Mouse (Mus musculus) midbrain, embryonic 12.5 days (tissue): ENCODE measurements around the gene Insr. TPM values are rescaled to one million over a fixed set of nuclear protein-coding genes. Genes with fewer than 3 reads are reported as not detected.
"Not testable (repeated sequence)": the region's sequence is repeated elsewhere in the genome, so short reads cannot be mapped to it uniquely, and the experiment has no call there.

ENCODE experiments used
- ATAC-seq: fragments of 200-750 bp; cut with Nextera tagmentation; 2 replicates; pipeline ENCODE4 v1.8.0; 2017; ENCODE audit warnings: low read depth, moderate TSS enrichment, moderate library complexity; ENCODE audit not compliant: low FRiP score
- H3K27ac ChIP-seq: fragments of 300-500 bp; sonication (generic); replicated peaks from 2 replicates; pipeline ENCODE4 v1.5.1; 2016; ENCODE audit warnings: mild to moderate bottlenecking
- H3K27me3 ChIP-seq: fragments of 300-500 bp; sonication (generic); 2 replicates; pipeline ENCODE4 v1.6.1; 2016; ENCODE audit warnings: mild to moderate bottlenecking
- H3K36me3 ChIP-seq: fragments of 300-500 bp; sonication (generic); 2 replicates; pipeline ENCODE4 v1.6.1; 2016
- H3K4me1 ChIP-seq: fragments of 300-500 bp; sonication (generic); 2 replicates; pipeline ENCODE4 v1.6.1; 2016
- H3K4me2 ChIP-seq: fragments of 300-500 bp; sonication (generic); replicated peaks from 2 replicates; pipeline ENCODE4 v1.6.1; 2016; ENCODE audit warnings: mild to moderate bottlenecking, moderate library complexity
- H3K4me3 ChIP-seq: fragments of 300-500 bp; sonication (generic); 2 replicates; pipeline ENCODE4 v1.5.1; 2016; ENCODE audit warnings: mild to moderate bottlenecking
- H3K9ac ChIP-seq: fragments of 300-500 bp; sonication (generic); replicated peaks from 2 replicates; pipeline ENCODE4 v1.6.1; 2016; ENCODE audit warnings: mild to moderate bottlenecking, moderate library complexity
- H3K9me3 ChIP-seq: fragments of 300-500 bp; sonication (generic); 2 replicates; pipeline ENCODE4 v1.6.1; 2016; ENCODE audit warnings: mild to moderate bottlenecking
- WGBS: fragments of 180-500 bp; shearing (Covaris S2); methylation state at CpG from one replicate; pipeline ENCODE4 v1.1.7; 2016; 5-methylcytosine and 5-hydroxymethylcytosine counted together
- polyA plus RNA-seq: library from polyadenylated mRNA; unstranded; fragments of >200 nt; fragmentation: Nextera tagmentation; extraction: Ambion mirVana; gene quantifications from 2 replicates; pipeline ENCODE4 v1.2.1, GENCODE M21; 2016

Gene Insr
- 46.5 and 46.7 TPM in 2 replicates for polyA plus RNA-seq

- Histone ChIP-seq H3K27me3 (no peaks in the 10 kb centered on the region), H3K4me2 (peak within 1 kb of the TSS; percentile 85), H3K9me3 (no peaks in the 10 kb centered on the region), H3K36me3 (0 out of 2 replicates have a peak, but pooled peaks cover 5% of the 10 kb centered on the region), H3K9ac (peak within 1 kb of the TSS; percentile 92), H3K4me1 (peaks cover 23% of the 10 kb centered on the region), H3K4me3 (peak within 1 kb of the TSS; percentile 72), H3K27ac (peak within 1 kb of the TSS; percentile 72)
- peak; percentile 96 for ATAC-seq
- WGBS = under 1% methylated on average over 59 of the region's 61 CpGs
These were observed at the start of gene Insr for GRCm38 (mm10) chr8:3278934-3279720. Gene Insr, minus strand, starts transcription at chr8:3279617.

- H3K27ac ChIP-seq = no peak overlapping the region
- no peak overlapping the region for H3K9ac ChIP-seq
- H3K4me3 ChIP-seq = no peak overlapping the region
- 84% methylated on average over 8 of the region's 8 CpGs for WGBS
- no peaks in the 10 kb centered on the region for H3K36me3 ChIP-seq
- no peak for ATAC-seq
- H3K4me1 ChIP-seq = no peaks in the 10 kb centered on the region
- H3K9me3 ChIP-seq = no peaks in the 10 kb centered on the region
- no peaks in the 10 kb centered on the region for H3K27me3 ChIP-seq
- H3K4me2 ChIP-seq = no peak overlapping the region
These were observed 48.3 kb upstream of the Insr start for GRCm38 (mm10) chr8:3327538-3328245.

- Histone ChIP-seq H3K4me3 (no peak overlapping the region), H3K36me3 (no peaks in the 10 kb centered on the region), H3K9me3 (no peaks in the 10 kb centered on the region), H3K4me2 (no peak overlapping the region), H3K27ac (no peak overlapping the region), H3K27me3 (no peaks in the 10 kb centered on the region), H3K4me1 (no peaks in the 10 kb centered on the region), H3K9ac (no peak overlapping the region)
- WGBS = 92% methylated on average over 1 of the region's 1 CpGs
- ATAC-seq = no peak
These were observed 47.6 kb upstream of the Insr start for GRCm38 (mm10) chr8:3327056-3327455.

- no peaks in the 10 kb centered on the region for H3K9me3 ChIP-seq
- H3K27ac ChIP-seq = no peak overlapping the region
- no peaks in the 10 kb centered on the region for H3K36me3 ChIP-seq
- H3K4me3 ChIP-seq = no peak overlapping the region
- no peak overlapping the region for H3K4me2 ChIP-seq
- H3K27me3 ChIP-seq = no peaks in the 10 kb centered on the region
- H3K4me1 ChIP-seq = no peaks in the 10 kb centered on the region
- whole genome bisulfite sequencing = 89% methylated on average over 2 of the region's 2 CpGs
- ATAC-seq = no peak
- H3K9ac ChIP-seq = no peak overlapping the region
These were observed 44.8 kb upstream of the Insr start for GRCm38 (mm10) chr8:3324253-3324652.

GRCm38 (mm10) chr8:3319267-3319666, 39.9 kb upstream of the Insr start:
- H3K4me3 ChIP-seq, H3K36me3 ChIP-seq, H3K4me2 ChIP-seq, ATAC-seq, H3K9ac ChIP-seq, H3K27me3 ChIP-seq, H3K27ac ChIP-seq, H3K9me3 ChIP-seq, H3K4me1 ChIP-seq: not testable (repeated sequence)
- 94% methylated on average over 11 of the region's 11 CpGs for WGBS

GRCm38 (mm10) chr8:3316585-3316984, 37.2 kb upstream of the Insr start:
- 80% methylated on average over 5 of the region's 5 CpGs for WGBS
- ATAC-seq = no peak

GRCm38 (mm10) chr8:3314345-3314744, 34.9 kb upstream of the Insr start:
- no peak for ATAC-seq
- Histone ChIP-seq H3K4me3 (no peak overlapping the region), H3K9me3 (no peaks in the 10 kb centered on the region), H3K4me2 (no peak overlapping the region), H3K27me3 (no peaks in the 10 kb centered on the region), H3K9ac (no peak overlapping the region), H3K36me3 (no peaks in the 10 kb centered on the region), H3K4me1 (no peaks in the 10 kb centered on the region), H3K27ac (no peak overlapping the region)
- WGBS = 70% methylated on average over 2 of the region's 2 CpGs

More at GRCm38 (mm10) chr8:3316585-3316984, 37.2 kb upstream of the Insr start:
- no peak overlapping the region for H3K27ac ChIP-seq
- no peaks in the 10 kb centered on the region for H3K36me3 ChIP-seq
- H3K4me1 ChIP-seq = no peaks in the 10 kb centered on the region
- no peak overlapping the region for H3K4me2 ChIP-seq
- H3K9me3 ChIP-seq = no peaks in the 10 kb centered on the region
- no peak overlapping the region for H3K4me3 ChIP-seq
- H3K27me3 ChIP-seq = no peaks in the 10 kb centered on the region
- no peak overlapping the region for H3K9ac ChIP-seq

- ATAC-seq = no peak
- Histone ChIP-seq H3K27ac (no peak overlapping the region), H3K36me3 (no peaks in the 10 kb centered on the region), H3K4me3 (no peak overlapping the region), H3K9ac (no peak overlapping the region), H3K9me3 (no peaks in the 10 kb centered on the region), H3K4me1 (no peaks in the 10 kb centered on the region), H3K4me2 (no peak overlapping the region), H3K27me3 (no peaks in the 10 kb centered on the region)
- 88% methylated on average over 3 of the region's 3 CpGs for WGBS
These were observed 34.4 kb upstream of the Insr start for GRCm38 (mm10) chr8:3313843-3314242.

GRCm38 (mm10) chr8:3313417-3313816, 34.0 kb upstream of the Insr start:
- WGBS = 80% methylated on average over 1 of the region's 1 CpGs
- not testable (repeated sequence) for H3K4me3 ChIP-seq, H3K27ac ChIP-seq, H3K4me1 ChIP-seq, H3K9me3 ChIP-seq, H3K27me3 ChIP-seq, ATAC-seq, H3K9ac ChIP-seq, H3K4me2 ChIP-seq, H3K36me3 ChIP-seq

- Histone ChIP-seq H3K4me1 (no peaks in the 10 kb centered on the region), H3K4me2 (no peak overlapping the region), H3K27ac (no peak overlapping the region), H3K9me3 (0 out of 2 replicates have a peak, but pooled peaks cover 1% of the 10 kb centered on the region), H3K9ac (no peak overlapping the region), H3K36me3 (no peaks in the 10 kb centered on the region), H3K27me3 (no peaks in the 10 kb centered on the region), H3K4me3 (no peak overlapping the region)
- 78% methylated on average over 4 of the region's 4 CpGs for WGBS
- ATAC-seq = no peak
These were observed 32.1 kb upstream of the Insr start for GRCm38 (mm10) chr8:3311482-3311881.

- Histone ChIP-seq H3K9ac (no peak overlapping the region), H3K4me3 (no peak overlapping the region), H3K4me2 (no peak overlapping the region), H3K36me3 (no peaks in the 10 kb centered on the region), H3K27ac (no peak overlapping the region), H3K4me1 (no peaks in the 10 kb centered on the region), H3K9me3 (0 out of 2 replicates have a peak, but pooled peaks cover 5% of the 10 kb centered on the region), H3K27me3 (no peaks in the 10 kb centered on the region)
- ATAC-seq = no peak
- 90% methylated on average over 11 of the region's 11 CpGs for WGBS
These were observed 30.2 kb upstream of the Insr start for GRCm38 (mm10) chr8:3309636-3310035.

GRCm38 (mm10) chr8:3308205-3308800, 28.9 kb upstream of the Insr start:
- not testable (repeated sequence) for H3K9ac ChIP-seq, H3K9me3 ChIP-seq, H3K36me3 ChIP-seq, H3K27ac ChIP-seq, H3K4me2 ChIP-seq, ATAC-seq, H3K4me3 ChIP-seq, H3K4me1 ChIP-seq, H3K27me3 ChIP-seq
- WGBS = 91% methylated on average over 13 of the region's 13 CpGs
